Mouse (Mus musculus) lung, postnatal 0 days (tissue): Measurements from ENCODE around the gene Dnah5.
A peak's percentile ranks its signal among the peaks of the same experiment; 100 is the strongest.

Experiments
- CTCF ChIP-seq: IDR thresholded peaks from 2 replicates; pipeline ENCODE4 v1.5.1; 2016; ENCODE audit warnings: antibody characterized with exemption, mild to moderate bottlenecking
- EP300 ChIP-seq: IDR thresholded peaks from 2 replicates; pipeline ENCODE4 v1.6.1; 2016; ENCODE audit warnings: antibody characterized with exemption, mild to moderate bottlenecking, control low read depth

GRCm38 (mm10) chr15:28181862-28182261 lies 21.7 kb upstream of the Dnah5 start:
- TF ChIP-seq CTCF = peak; percentile 92
- TF ChIP-seq EP300 = no peak
